Mouse (Mus musculus) ES-Bruce4 (cell line): Measurements from ENCODE around the gene Tstd1.

Experiments used
- CTCF ChIP-seq: IDR thresholded peaks from one replicate; pipeline ENCODE4 v1.8.1; 2011; ENCODE audit warnings: low read depth, low read length
- EP300 ChIP-seq: IDR thresholded peaks from 2 replicates; pipeline ENCODE4 v1.6.1; 2011; ENCODE audit warnings: low read depth, low read length; ENCODE audit not compliant: insufficient read depth

- TF ChIP-seq CTCF (no peak), EP300 (peak; percentile 81)
These were observed 45.8 kb upstream of the Tstd1 start for GRCm38 (mm10) chr1:171372880-171373279.
